Mouse (Mus musculus) left cerebral cortex, adult 9 months (tissue): ENCODE measurements at regions not wholly inside any gene's neighbourhood (a gene's known extent, or its start where the extent isn't known, plus 50 kb on each side); places are given as distances from the start of the nearest gene placed in this dataset.

Source experiments
- DNase-seq, 2 experiments: peaks; one replicate each; pipeline ENCODE4 v3.0.0; 2022; ENCODE audit warnings: low spot score in 2 of 2

DNA sequence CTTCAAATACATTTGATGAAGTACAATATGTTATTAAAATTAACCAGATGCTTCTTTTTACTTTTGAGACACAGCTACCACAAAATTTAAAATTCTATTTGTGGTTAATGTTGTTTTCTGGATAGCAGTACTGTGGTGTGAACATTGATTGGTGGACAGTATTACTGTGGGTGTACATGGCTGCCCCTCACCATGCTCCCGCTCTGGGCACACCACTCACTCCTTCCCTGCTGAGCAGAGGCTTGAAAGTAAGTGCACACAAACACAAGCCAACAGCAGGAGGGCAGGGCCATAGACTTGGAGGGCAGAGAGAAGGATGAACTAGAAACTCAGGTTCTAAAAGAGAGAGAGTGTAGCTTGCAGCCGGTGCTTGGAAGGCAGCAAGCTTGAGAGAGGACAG is 182.1 kb downstream of the Ifng start:
- no peak for DNase-seq

DNA sequence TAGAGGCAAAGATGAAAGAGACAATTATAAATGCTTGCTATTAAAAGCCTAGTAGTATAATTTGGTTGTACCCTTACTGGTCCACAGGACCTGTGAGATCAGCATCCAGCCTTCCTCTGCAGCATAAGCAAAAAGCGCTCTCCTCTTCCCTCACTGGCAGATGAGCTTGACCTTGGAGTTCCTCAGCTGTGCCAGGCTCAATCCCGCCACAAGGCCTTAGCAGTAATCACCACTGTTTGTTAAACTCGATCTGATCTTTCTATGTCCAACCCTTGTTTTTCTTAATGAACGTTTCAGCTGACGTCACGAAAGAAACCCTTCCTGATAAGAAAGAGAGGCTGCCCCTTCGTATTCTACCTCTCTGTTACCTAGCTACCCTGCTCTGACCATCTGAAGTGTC is 183.5 kb downstream of the Ifng start:
- DNase-seq: no peak

DNA sequence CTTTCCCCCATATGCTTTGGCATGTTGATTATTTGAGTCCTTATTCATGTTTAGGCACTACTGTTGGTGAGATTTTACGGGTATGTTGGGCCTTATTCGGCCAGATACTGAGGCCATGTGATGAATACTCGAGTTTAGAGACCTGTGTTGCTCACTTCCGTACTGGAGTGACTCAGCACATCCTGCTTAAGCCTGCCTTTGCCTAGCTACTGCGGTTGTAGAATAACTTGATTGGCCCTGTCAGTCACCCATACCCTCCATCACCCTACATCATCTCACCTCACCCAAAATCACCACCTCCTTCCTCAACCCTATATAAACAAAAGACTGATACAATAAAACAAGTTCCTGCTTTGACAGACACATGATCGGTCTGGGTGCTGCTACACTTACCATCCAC is 187.2 kb downstream of the Ifng start:
- DNase-seq: no peak

GRCm38 (mm10) chr10:118629360-118630040 is 188.7 kb downstream of the Ifng start:
- DNase-seq: no peak

DNA sequence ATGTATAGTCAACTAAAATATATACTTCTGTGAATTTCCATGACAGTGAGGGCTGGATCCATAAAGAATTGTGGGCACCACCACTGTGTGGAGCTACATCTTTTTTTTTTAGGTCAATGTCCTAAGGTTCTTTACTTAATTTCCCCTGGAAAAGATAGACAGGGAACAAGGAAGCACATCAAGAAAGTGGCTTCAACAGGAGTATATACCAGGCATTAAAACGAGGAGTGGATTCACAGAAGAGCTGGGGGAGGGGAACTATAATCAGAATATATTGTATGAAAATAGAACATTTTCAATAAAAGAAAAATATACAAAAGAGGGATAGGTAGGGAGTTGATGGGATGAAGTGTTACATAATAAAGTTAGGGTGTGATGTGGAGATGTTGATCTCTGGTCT is 190.9 kb downstream of the Ifng start:
- no peak for DNase-seq

DNA sequence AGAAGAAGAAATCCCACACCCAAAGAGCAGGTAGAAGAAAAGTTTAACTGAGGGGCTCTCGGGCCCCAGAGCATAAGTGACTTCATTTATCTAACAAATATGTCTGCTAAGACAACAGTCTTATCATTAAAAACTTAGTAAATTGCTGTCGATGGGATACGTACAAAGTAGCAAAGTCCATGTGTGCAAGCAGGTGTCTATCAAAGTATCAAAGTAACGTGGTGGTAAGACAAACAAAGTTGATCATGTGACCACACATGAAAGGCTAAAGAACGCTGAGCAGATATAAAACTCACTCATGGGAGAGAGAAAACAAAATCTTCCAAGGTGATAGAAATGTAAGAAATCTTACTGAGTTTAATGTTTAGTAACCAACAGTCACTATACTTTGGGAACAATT is 191.3 kb downstream of the Ifng start:
- no peak for DNase-seq

DNA sequence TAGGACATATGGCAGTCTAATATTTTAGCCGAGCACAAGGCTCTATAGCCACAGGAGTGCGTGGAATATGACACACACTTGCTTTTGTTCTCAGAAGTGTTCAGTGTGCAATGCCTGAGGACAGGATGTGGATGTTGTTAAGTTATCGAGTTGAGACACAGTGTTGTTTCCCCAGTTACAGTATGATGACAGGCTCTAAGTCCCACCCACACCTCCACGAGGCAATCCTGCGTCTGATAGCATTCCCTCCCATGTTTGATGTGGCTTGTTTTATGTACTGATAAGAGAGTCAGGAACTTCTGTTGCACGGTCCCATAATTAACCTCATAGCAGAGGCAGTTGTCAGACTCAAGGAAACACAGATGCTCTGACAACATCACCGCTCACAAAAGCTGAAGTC is 192.6 kb downstream of the Ifng start:
- no peak for DNase-seq

DNA sequence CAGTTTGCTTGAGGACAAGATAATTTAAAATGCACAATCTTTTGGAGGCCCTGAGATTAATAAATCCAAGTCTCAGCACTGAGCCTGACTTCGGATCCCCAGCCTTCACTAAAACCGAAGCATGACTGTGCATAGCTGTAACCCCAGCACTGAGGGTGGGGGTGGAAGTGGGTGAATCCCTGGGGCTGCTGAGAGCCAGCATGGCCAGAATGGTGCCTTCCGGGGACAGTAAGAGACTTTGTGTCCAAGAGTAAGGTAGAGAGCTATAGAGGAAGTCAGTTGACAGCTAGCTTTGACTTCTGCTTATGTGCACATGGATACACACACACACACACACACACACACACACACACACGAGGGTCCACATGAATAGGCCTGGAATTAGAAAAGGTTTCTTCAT is 198.3 kb downstream of the Ifng start:
- DNase-seq: no peak

GRCm38 (mm10) chr10:118640121-118640809 is 199.4 kb downstream of the Ifng start:
- peak in 1 of 2 experiments; percentile 10 for DNase-seq

GRCm38 (mm10) chr10:118640810-118641427 is 200.1 kb downstream of the Ifng start:
- peak in 1 of 2 experiments; percentile 13 for DNase-seq

DNA sequence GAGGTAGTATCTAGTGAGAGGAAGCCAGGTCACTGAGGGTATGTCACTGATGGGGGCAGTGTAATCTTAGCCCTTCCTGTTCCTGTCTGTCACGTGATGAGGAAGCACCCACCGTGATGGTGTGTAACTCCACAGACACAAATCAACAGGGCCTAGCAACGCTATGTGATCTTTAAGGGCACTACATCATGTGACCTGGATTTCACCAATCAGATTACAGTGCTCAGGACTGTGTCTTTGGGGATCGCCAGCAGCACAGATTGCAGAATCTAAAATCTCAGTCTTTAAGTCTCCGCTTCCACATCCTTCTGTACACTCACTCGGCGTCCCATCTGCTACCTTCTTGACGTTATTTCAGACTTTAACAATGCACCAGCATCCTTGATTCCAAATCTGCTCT is 202.8 kb downstream of the Ifng start:
- DNase-seq: peak in 1 of 2 experiments; percentile 58

DNA sequence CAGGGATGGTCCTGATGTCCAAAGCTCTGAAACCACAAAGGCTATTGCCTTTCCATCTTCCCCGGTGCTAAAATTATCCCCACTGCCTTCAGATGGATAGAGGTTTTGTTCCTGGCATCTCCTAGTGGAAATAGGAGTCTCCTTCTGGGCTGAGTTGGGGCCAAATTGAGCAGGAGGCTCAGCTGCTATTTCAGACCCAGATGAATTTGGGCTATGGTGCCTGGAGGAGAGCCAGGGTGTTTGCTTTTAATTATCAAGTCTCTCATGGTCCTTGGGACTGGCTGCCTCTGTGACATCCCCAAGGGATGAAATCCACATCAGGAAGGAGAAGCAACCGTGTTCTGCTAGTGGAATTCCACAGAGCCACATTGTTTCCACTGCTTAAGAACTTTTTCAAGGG is 207.3 kb downstream of the Ifng start:
- DNase-seq: peak in 1 of 2 experiments; percentile 15

- DNase-seq: no peak
These were observed 213.4 kb downstream of the Dyrk2 start for GRCm38 (mm10) chr10:118656561-118656960.

DNA sequence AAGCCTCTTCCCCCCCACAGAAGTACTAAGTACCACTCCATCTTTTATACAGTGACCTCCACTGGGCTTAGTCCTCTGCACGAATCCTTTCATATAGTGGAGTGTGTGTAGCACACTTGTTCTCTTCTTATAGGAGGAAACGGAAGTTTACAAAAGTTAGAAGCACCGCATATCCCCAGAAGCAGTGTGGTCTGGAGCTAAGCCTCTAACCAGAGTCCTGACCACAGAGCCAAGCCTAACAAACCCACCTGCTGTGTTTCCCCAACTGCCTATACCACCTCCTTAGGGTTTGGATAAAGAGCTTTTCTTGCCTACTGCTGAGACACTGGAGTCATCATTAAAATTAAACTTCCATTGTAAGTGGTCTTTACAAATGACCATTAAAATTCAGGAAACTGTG is 204.0 kb downstream of the Dyrk2 start:
- DNase-seq: no peak

GRCm38 (mm10) chr10:118675816-118676465 is 194.1 kb downstream of the Dyrk2 start:
- no peak for DNase-seq

GRCm38 (mm10) chr10:118678750-118679418 is 191.1 kb downstream of the Dyrk2 start:
- DNase-seq: no peak

DNA sequence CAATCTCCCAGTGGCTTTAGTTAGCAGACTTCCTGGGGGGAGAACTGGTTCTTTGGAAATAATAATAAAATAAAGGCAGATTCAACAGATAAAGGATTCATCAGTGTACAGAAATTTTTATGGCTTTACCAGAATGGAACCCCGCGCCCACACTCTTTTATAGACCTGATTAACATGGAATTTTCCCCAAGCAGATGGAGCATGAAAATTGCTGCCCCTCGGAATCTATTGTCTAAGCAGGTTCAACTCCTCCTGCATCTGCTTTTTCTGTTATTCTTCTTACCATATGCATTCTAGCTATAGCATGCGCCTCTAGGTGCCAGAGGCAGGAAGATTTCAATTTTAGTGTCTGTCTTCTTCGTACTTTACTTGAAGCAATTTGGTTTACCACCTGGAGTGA is 190.5 kb downstream of the Dyrk2 start:
- no peak for DNase-seq

- no peak for DNase-seq
These were observed 189.1 kb downstream of the Dyrk2 start for GRCm38 (mm10) chr10:118680896-118681295.

DNA sequence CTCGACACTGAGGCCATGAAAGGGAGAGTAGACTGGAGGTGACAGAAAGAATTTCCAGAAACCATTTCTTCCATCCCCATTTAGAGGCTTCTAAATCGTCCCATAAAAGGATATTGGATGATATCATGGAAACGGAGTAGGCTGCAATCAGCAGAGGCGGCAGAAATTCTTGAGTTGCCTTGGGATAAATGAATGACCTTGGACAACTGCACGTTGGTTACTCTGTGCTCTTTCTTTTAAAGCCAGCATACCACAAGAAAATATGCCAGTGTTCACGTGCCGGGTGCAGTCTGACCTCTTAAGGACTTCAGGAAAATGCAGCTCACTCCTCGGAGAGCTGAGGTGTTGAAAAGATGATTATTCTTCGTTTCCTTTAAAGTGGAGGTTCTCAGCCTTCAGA is 186.7 kb downstream of the Dyrk2 start:
- DNase-seq: no peak

- peak in 1 of 2 experiments; percentile 34 for DNase-seq
These were observed 170.7 kb downstream of the Dyrk2 start for GRCm38 (mm10) chr10:118699292-118699691.

GRCm38 (mm10) chr10:118700115-118700514 is 169.9 kb downstream of the Dyrk2 start:
- DNase-seq: no peak

DNA sequence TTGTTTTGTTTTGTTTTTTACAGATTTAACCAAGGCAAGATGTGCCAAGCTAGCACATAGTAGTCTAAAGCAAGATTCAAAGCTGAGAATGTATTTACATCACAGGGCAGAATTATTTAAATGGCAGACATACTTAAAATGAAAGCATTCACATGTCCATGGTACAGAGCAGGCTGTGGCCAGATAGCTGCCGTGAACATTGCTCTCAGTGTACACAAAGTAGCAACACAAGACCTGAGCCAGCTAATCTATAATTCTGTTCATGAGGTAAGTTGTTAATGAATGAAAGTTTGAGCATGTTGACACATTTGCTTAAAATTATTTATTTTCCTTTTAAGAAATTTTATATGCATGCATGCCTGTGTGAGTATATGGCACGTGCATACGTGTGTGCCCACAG is 164.0 kb downstream of the Dyrk2 start:
- DNase-seq: no peak
